Mouse (Mus musculus) liver, postnatal 0 days (tissue): ENCODE data around the gene Col15a1. TPM values are rescaled to one million over a fixed set of nuclear protein-coding genes. Genes with fewer than 3 reads are reported as not detected.
A peak's percentile ranks its signal among the peaks of the same experiment; 100 is the strongest.

Experiments used
- ATAC-seq: fragments of 200-750 bp; cut with Nextera tagmentation; 2 replicates; pipeline ENCODE4 v1.8.0; 2017; ENCODE audit warnings: mild to moderate bottlenecking, moderate library complexity
- DNase-seq: peaks from one replicate; pipeline ENCODE4 v3.0.0-alpha.2; 2016
- H3K27ac ChIP-seq: fragments of 300-500 bp; sonication (generic); 2 replicates; pipeline ENCODE4 v1.5.1; 2014; ENCODE audit warnings: antibody characterized with exemption, moderate library complexity, mild to moderate bottlenecking, low read depth
- H3K27me3 ChIP-seq: fragments of 300-500 bp; sonication (generic); 2 replicates; pipeline ENCODE4 v1.6.1; 2014; ENCODE audit warnings: low read length, control low read depth, mixed read lengths; ENCODE audit not compliant: insufficient read depth
- H3K36me3 ChIP-seq: fragments of 300-500 bp; sonication (generic); replicated peaks from 2 replicates; pipeline ENCODE4 v1.6.1; 2014; ENCODE audit warnings: mild to moderate bottlenecking, control low read depth, low read length, moderate library complexity, mixed read lengths; ENCODE audit not compliant: insufficient read depth
- H3K4me1 ChIP-seq: fragments of 300-500 bp; sonication (generic); 2 replicates; pipeline ENCODE4 v1.6.1; 2014; ENCODE audit warnings: antibody characterized with exemption, mild to moderate bottlenecking, control low read depth; ENCODE audit not compliant: insufficient read depth
- H3K4me2 ChIP-seq: fragments of 300-500 bp; sonication (generic); 2 replicates; pipeline ENCODE4 v1.6.1; 2014; ENCODE audit warnings: low read depth, mild to moderate bottlenecking, low read length, moderate library complexity, mixed read lengths
- H3K4me3 ChIP-seq: fragments of 300-500 bp; sonication (generic); 2 replicates; pipeline ENCODE4 v1.5.1; 2014; ENCODE audit warnings: low read depth, low read length
- H3K9ac ChIP-seq: fragments of 300-500 bp; sonication (generic); replicated peaks from 2 replicates; pipeline ENCODE4 v1.6.1; 2014; ENCODE audit warnings: mild to moderate bottlenecking, moderate library complexity
- H3K9me3 ChIP-seq: fragments of 300-500 bp; sonication (generic); 2 replicates; pipeline ENCODE4 v1.6.1; 2016; ENCODE audit warnings: mild to moderate bottlenecking, control low read depth, low read length, mixed read lengths
- CTCF ChIP-seq: sonication (generic); IDR thresholded peaks from 2 replicates; pipeline ENCODE4 v1.5.1; 2016; ENCODE audit warnings: antibody characterized with exemption, low read depth
- EP300 ChIP-seq: IDR thresholded peaks from 2 replicates; pipeline ENCODE4 v1.6.1; 2016; ENCODE audit warnings: antibody characterized with exemption, low read depth, mild to moderate bottlenecking
- WGBS: fragments of 180-500 bp; shearing (Covaris S2); extraction: QIAGEN DNeasy Blood & Tissue Kit; methylation state at CpG from one replicate; pipeline ENCODE4 v1.1.7; 2014; ENCODE audit not compliant: insufficient replicate concordance; 5-methylcytosine and 5-hydroxymethylcytosine counted together
- polyA plus RNA-seq: library from polyadenylated mRNA; unstranded; fragments of >200 nt; fragmentation: Nextera tagmentation; extraction: Ambion mirVana; gene quantifications from 2 replicates; pipeline ENCODE4 v1.2.1, GENCODE M21; 2015

Col15a1 gene
- polyA plus RNA-seq, result 0.28 and 0.50 TPM in 2 replicates

GRCm38 (mm10) chr4:47207969-47208420, at the start of gene Col15a1:
Col15a1 (plus strand) TSS chr4:47208161.
- Histone ChIP-seq H3K27me3 (peaks cover 35% of the 10 kb centered on the region), H3K4me2 (peak within 1 kb of the TSS; percentile 29; the same call in 1 of the 2 replicates), H3K9ac (no peak within 1 kb of the TSS), H3K27ac (no peak within 1 kb of the TSS), H3K36me3 (no peaks in the 10 kb centered on the region), H3K9me3 (no peaks in the 10 kb centered on the region), H3K4me3 (peak within 1 kb of the TSS; percentile 8; the same call in 1 of the 2 replicates), H3K4me1 (no peaks in the 10 kb centered on the region)
- under 1% methylated on average over 34 of the region's 45 CpGs for WGBS
- ATAC-seq (no peak), DNase-seq (no peak)
- no peak for TF ChIP-seq EP300
- TF ChIP-seq CTCF, result no peak

DNA sequence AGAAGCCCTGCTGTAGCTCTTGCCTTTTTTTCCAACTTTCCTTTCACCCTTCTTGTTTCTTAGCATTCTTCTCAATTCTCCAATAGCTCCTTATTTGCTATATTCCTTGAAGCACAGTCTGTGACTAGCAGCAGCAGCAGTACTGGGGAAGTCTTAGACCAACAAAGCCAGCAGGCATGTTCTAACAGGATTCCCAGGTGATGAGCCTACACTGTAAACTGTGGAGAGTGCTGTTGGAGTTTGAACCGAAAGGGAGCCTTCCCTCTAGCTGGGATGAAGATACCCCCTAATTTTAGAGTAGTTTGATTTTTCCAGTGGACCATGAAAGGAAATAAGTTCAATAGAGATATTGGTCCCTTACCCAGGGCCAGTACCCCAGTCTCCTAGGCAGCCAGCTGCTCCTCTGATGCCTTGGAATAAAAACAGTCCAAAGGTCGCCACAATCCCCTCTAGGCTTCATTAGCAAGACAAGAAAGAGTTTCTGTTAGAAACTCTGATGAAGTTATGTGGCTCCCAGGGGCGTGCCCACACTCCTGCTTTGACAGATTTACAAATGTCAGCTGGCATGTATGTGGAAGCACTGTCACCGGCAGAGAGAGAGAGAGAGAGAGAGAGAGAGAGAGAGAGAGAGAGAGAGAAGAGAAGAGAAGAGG, 46.7 kb upstream of the Col15a1 start:
- Histone ChIP-seq H3K27ac (no peak overlapping the region), H3K9me3 (no peaks in the 10 kb centered on the region), H3K4me1 (no peaks in the 10 kb centered on the region), H3K36me3 (no peaks in the 10 kb centered on the region), H3K27me3 (no peaks in the 10 kb centered on the region), H3K4me3 (no peak overlapping the region), H3K9ac (no peak overlapping the region), H3K4me2 (no peak overlapping the region)
- TF ChIP-seq EP300 (no peak), CTCF (no peak)
- ATAC-seq, result no peak
- DNase-seq, result no peak
- 25% methylated on average over 4 of the region's 4 CpGs for WGBS

- Histone ChIP-seq H3K27me3 (no peaks in the 10 kb centered on the region), H3K4me3 (no peak overlapping the region), H3K9me3 (no peaks in the 10 kb centered on the region), H3K27ac (no peak overlapping the region), H3K4me2 (no peak overlapping the region), H3K9ac (no peak overlapping the region), H3K36me3 (no peaks in the 10 kb centered on the region), H3K4me1 (no peaks in the 10 kb centered on the region)
- WGBS, result 59% methylated on average over 12 of the region's 12 CpGs
- DNase-seq (no peak), ATAC-seq (no peak)
- TF ChIP-seq EP300 (no peak), CTCF (no peak)
Observed at GRCm38 (mm10) chr4:47161756-47162587, 46.0 kb upstream of the Col15a1 start.

DNA sequence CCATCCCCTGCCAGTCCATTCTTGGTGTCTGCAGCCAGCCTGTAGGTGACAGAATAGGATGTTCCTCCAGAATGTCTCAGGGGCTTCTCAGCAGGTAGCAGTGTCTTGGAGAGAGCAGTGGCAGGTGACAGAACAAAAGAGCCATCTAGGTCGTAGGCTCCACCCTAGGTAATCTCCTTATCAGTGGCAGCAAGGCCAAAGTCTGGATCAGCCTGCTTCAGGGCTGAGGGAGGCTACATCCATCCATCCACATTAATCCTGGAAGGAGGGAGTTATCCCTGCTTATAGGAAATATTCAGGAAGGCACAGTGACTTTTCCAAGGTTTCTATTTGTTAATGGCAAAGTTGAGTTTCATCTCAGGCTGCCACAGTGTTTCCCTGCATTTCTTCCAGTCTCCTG, 35.6 kb upstream of the Col15a1 start:
- Histone ChIP-seq H3K4me2 (no peak overlapping the region), H3K9me3 (no peaks in the 10 kb centered on the region), H3K27me3 (no peaks in the 10 kb centered on the region), H3K36me3 (no peaks in the 10 kb centered on the region), H3K4me1 (no peaks in the 10 kb centered on the region), H3K4me3 (no peak overlapping the region), H3K9ac (no peak overlapping the region), H3K27ac (no peak overlapping the region)
- DNase-seq (no peak), ATAC-seq (no peak)
- TF ChIP-seq EP300 (no peak), CTCF (no peak)
- 18% methylated on average over 1 of the region's 1 CpGs for WGBS

GRCm38 (mm10) chr4:47177101-47177500, 30.9 kb upstream of the Col15a1 start:
- Histone ChIP-seq H3K27ac (no peak overlapping the region), H3K36me3 (no peaks in the 10 kb centered on the region), H3K9me3 (no peaks in the 10 kb centered on the region), H3K27me3 (no peaks in the 10 kb centered on the region), H3K4me2 (no peak overlapping the region), H3K4me1 (no peaks in the 10 kb centered on the region), H3K9ac (no peak overlapping the region), H3K4me3 (no peak overlapping the region)
- no peak for TF ChIP-seq CTCF
- TF ChIP-seq EP300, result no peak
- ATAC-seq (no peak), DNase-seq (no peak)
- WGBS, result 60% methylated on average over 8 of the region's 8 CpGs

DNA sequence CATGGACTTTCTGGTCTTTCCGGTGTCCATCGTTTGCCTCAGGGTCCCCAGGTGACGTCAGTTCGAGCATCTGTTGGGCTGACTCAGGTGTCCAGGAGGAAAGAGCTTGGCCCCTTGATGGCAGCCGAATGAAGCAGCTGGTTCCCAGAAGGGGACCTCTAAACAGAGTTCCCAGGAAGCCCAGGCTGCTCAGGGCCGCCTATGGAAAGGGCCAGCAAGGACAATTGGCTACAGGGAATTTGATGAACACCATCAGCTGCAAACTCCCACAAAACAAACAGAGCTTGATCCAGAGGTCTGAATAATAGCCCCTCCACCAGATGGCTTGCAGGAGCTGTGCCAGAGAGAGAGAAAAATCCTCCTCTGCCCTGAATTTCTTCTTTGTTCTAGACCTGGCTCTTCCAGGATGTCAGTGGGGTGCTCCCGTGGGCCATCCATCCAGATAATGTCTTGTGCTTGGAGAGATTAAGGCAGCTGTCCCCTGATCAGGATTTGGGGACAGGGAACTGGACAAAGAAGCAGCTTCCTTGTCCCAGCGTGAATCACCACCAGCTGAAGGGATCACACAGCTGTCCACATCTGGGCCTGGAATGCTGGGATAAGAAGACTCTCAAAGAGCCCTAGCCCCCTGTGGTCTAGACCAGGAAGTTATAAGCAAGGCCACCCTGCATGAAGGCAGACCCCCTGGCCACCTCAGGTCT, 29.6 kb upstream of the Col15a1 start:
- WGBS, result 72% methylated on average over 8 of the region's 8 CpGs
- Histone ChIP-seq H3K27me3 (no peaks in the 10 kb centered on the region), H3K4me1 (no peaks in the 10 kb centered on the region), H3K4me2 (no peak overlapping the region), H3K27ac (no peak overlapping the region), H3K9ac (no peak overlapping the region), H3K9me3 (no peaks in the 10 kb centered on the region), H3K4me3 (no peak overlapping the region), H3K36me3 (no peaks in the 10 kb centered on the region)
- DNase-seq (no peak), ATAC-seq (no peak)
- TF ChIP-seq CTCF, result no peak
- TF ChIP-seq EP300, result no peak
